Mouse (Mus musculus) ES-Bruce4 (cell line): ENCODE measurements around the gene Ceacam20. TPM values are rescaled to one million over a fixed set of nuclear protein-coding genes. Genes with fewer than 3 reads are reported as not detected.

Experiments used
- H3K27ac ChIP-seq: 2 replicates; pipeline ENCODE4 v1.5.1; 2012; ENCODE audit warnings: low read length, inconsistent platforms; ENCODE audit not compliant: insufficient read depth
- H3K27me3 ChIP-seq: 2 replicates; pipeline ENCODE4 v1.6.1; 2012; ENCODE audit warnings: mild to moderate bottlenecking, low read length, inconsistent platforms; ENCODE audit not compliant: control insufficient read depth, poor library complexity, insufficient read depth, severe bottlenecking
- H3K36me3 ChIP-seq: 2 replicates; pipeline ENCODE4 v1.6.1; 2012; ENCODE audit warnings: inconsistent platforms, mild to moderate bottlenecking, low read length, moderate library complexity; ENCODE audit not compliant: control insufficient read depth, poor library complexity, insufficient read depth, severe bottlenecking
- H3K4me1 ChIP-seq: one replicate; pipeline ENCODE4 v1.8.1; 2011; ENCODE audit warnings: low read length; ENCODE audit not compliant: control insufficient read depth, insufficient read depth
- H3K4me3 ChIP-seq: 2 replicates; pipeline ENCODE4 v1.5.1; 2011; ENCODE audit warnings: low read depth, mild to moderate bottlenecking, low read length
- H3K9ac ChIP-seq: 2 replicates; pipeline ENCODE4 v1.6.1; 2012; ENCODE audit warnings: low read depth, mild to moderate bottlenecking, inconsistent platforms; ENCODE audit not compliant: poor library complexity, severe bottlenecking
- H3K9me3 ChIP-seq: replicated peaks from 2 replicates; pipeline ENCODE4 v1.6.1; 2012; ENCODE audit warnings: mild to moderate bottlenecking, low read length, inconsistent platforms; ENCODE audit not compliant: control insufficient read depth, poor library complexity, insufficient read depth, severe bottlenecking
- CTCF ChIP-seq: IDR thresholded peaks from one replicate; pipeline ENCODE4 v1.8.1; 2011; ENCODE audit warnings: low read depth, low read length
- EP300 ChIP-seq: IDR thresholded peaks from 2 replicates; pipeline ENCODE4 v1.6.1; 2011; ENCODE audit warnings: low read depth, low read length; ENCODE audit not compliant: insufficient read depth
- POLR2A ChIP-seq: IDR thresholded peaks from one replicate; pipeline ENCODE4 v1.8.1; 2011; ENCODE audit warnings: low read length; ENCODE audit not compliant: insufficient read depth
- polyA plus RNA-seq: library from polyadenylated mRNA; stranded (reverse); fragments of >200 nt; gene quantifications from 2 replicates; pipeline ENCODE4 v1.2.4, GENCODE M21; 2011; ENCODE audit warnings: low read depth; ENCODE audit not compliant: missing spikeins, insufficient read depth, insufficient read length

Ceacam20 gene
- polyA plus RNA-seq, 1 experiment: 0.21 TPM

DNA sequence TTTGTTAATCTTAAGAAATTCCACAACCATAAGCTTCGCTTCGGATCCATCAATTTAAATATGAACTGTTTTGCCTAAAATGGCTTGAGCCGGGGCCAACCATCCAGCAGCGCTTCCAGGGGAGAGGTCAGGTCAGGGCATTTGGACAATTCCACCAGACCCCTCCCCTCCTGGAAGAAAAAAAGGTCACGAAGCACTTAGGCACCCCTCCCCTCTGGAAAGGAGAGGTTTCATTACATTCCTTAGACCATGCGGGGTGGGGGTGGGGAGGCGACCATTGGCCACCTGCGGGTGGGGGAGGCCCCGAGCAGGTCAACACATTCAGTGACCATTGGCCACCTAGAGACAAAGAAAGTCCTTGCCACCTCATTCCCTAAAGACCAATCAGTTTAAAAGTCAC is 12.2 kb upstream of the Ceacam20 start:
- Histone ChIP-seq H3K27me3 (no peaks in the 10 kb centered on the region), H3K4me1 (peaks cover 5% of the 10 kb centered on the region), H3K36me3 (no peaks in the 10 kb centered on the region), H3K9ac (no peak overlapping the region), H3K4me3 (no peak overlapping the region), H3K27ac (0 out of 2 replicates have a peak overlapping the region, but pooled peaks have one; percentile 9), H3K9me3 (no peaks in the 10 kb centered on the region)
- TF ChIP-seq EP300: peak; percentile 41; the same call in 1 of the 2 replicates
- TF ChIP-seq POLR2A: no peak
- no peak for TF ChIP-seq CTCF

DNA sequence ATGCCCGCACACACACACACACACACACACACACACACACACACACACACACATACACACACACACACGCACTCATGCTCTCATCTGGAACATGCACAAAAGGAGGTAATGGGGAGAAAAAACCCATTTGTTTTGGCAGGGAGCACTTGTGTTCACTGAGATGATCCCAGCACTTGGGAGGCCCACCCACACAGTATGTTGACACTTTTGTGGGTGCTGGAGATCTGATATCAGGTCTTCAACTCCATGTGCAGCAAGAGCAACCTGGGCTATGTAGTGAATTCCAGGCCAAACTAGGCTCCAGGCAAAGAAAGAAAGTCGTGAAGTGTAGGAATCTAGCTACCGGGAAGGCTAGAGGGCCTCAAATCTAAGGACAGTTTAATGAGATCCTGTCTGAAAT is 9.4 kb upstream of the Ceacam20 start:
- no peaks in the 10 kb centered on the region for H3K27me3 ChIP-seq
- no peaks in the 10 kb centered on the region for H3K9me3 ChIP-seq
- no peaks in the 10 kb centered on the region for H3K4me1 ChIP-seq
- no peak overlapping the region for H3K9ac ChIP-seq
- H3K27ac ChIP-seq: no peak overlapping the region
- TF ChIP-seq CTCF: no peak
- TF ChIP-seq EP300: no peak
- TF ChIP-seq POLR2A: no peak
- H3K36me3 ChIP-seq: no peaks in the 10 kb centered on the region
- no peak overlapping the region for H3K4me3 ChIP-seq

- Histone ChIP-seq H3K27ac (no peak overlapping the region), H3K36me3 (no peaks in the 10 kb centered on the region), H3K27me3 (no peaks in the 10 kb centered on the region), H3K9ac (no peak overlapping the region), H3K9me3 (no peaks in the 10 kb centered on the region), H3K4me3 (no peak overlapping the region), H3K4me1 (no peaks in the 10 kb centered on the region)
- TF ChIP-seq POLR2A: no peak
- peak; percentile 86 for TF ChIP-seq CTCF
Measured at GRCm38 (mm10) chr7:19956341-19956781, 8.9 kb upstream of the Ceacam20 start.

- Histone ChIP-seq H3K27me3 (no peaks in the 10 kb centered on the region), H3K36me3 (no peaks in the 10 kb centered on the region), H3K9me3 (no peaks in the 10 kb centered on the region), H3K4me3 (no peak overlapping the region), H3K9ac (no peak overlapping the region), H3K27ac (no peak overlapping the region), H3K4me1 (no peaks in the 10 kb centered on the region)
- TF ChIP-seq POLR2A (no peak), CTCF (no peak), EP300 (no peak)
Measured at GRCm38 (mm10) chr7:19962423-19962822, 2.8 kb upstream of the Ceacam20 start.

GRCm38 (mm10) chr7:19969106-19969505 is 3.9 kb downstream of the Ceacam20 start:
- H3K27me3 ChIP-seq: no peaks in the 10 kb centered on the region
- no peaks in the 10 kb centered on the region for H3K9me3 ChIP-seq
- TF ChIP-seq POLR2A: no peak
- no peak for TF ChIP-seq EP300
- peak; percentile 2 for TF ChIP-seq CTCF
- no peak overlapping the region for H3K4me3 ChIP-seq
- no peak overlapping the region for H3K27ac ChIP-seq
- no peaks in the 10 kb centered on the region for H3K36me3 ChIP-seq
- H3K9ac ChIP-seq: no peak overlapping the region
- no peaks in the 10 kb centered on the region for H3K4me1 ChIP-seq

- TF ChIP-seq EP300 (no peak), CTCF (peak; percentile 19), POLR2A (no peak)
- Histone ChIP-seq H3K27me3 (no peaks in the 10 kb centered on the region), H3K9ac (no peak overlapping the region), H3K4me1 (no peaks in the 10 kb centered on the region), H3K4me3 (no peak overlapping the region), H3K27ac (no peak overlapping the region), H3K9me3 (no peaks in the 10 kb centered on the region), H3K36me3 (no peaks in the 10 kb centered on the region)
Measured at GRCm38 (mm10) chr7:19969541-19970090, 4.4 kb downstream of the Ceacam20 start.
